Mouse (Mus musculus) embryonic facial prominence, embryonic 15.5 days (tissue): ENCODE measurements around the gene Tmem82. TPM values are rescaled to one million over a fixed set of nuclear protein-coding genes. Genes with fewer than 3 reads are reported as not detected.

Source experiments
- ATAC-seq: fragments of 200-750 bp; cut with Nextera tagmentation; 2 replicates; pipeline ENCODE4 v1.8.0; 2017; ENCODE audit warnings: low read depth, moderate TSS enrichment; ENCODE audit not compliant: insufficient number of reproducible peaks, low FRiP score, low TSS enrichment
- H3K27ac ChIP-seq: fragments of 300-500 bp; sonication (generic); replicated peaks from 2 replicates; pipeline ENCODE4 v1.5.1; 2015; ENCODE audit warnings: mild to moderate bottlenecking, inconsistent platforms
- H3K27me3 ChIP-seq: fragments of 300-500 bp; sonication (generic); 2 replicates; pipeline ENCODE4 v1.6.1; 2015; ENCODE audit warnings: inconsistent platforms
- H3K36me3 ChIP-seq: fragments of 300-500 bp; sonication (generic); 2 replicates; pipeline ENCODE4 v1.6.1; 2015; ENCODE audit warnings: mild to moderate bottlenecking, inconsistent platforms
- H3K4me1 ChIP-seq: fragments of 300-500 bp; sonication (generic); 2 replicates; pipeline ENCODE4 v1.6.1; 2015; ENCODE audit warnings: inconsistent platforms
- H3K4me2 ChIP-seq: fragments of 300-500 bp; sonication (generic); replicated peaks from 2 replicates; pipeline ENCODE4 v1.6.1; 2015; ENCODE audit warnings: mild to moderate bottlenecking, inconsistent platforms
- H3K4me3 ChIP-seq: fragments of 300-500 bp; sonication (generic); replicated peaks from 2 replicates; pipeline ENCODE4 v1.5.1; 2015; ENCODE audit warnings: mild to moderate bottlenecking, inconsistent platforms
- H3K9ac ChIP-seq: fragments of 300-500 bp; sonication (generic); 2 replicates; pipeline ENCODE4 v1.6.1; 2015; ENCODE audit warnings: inconsistent platforms
- H3K9me3 ChIP-seq: fragments of 300-500 bp; sonication (generic); replicated peaks from 2 replicates; pipeline ENCODE4 v1.6.1; 2016; ENCODE audit warnings: inconsistent platforms
- WGBS: fragments of 180-500 bp; shearing (Covaris S2); methylation state at CpG from one replicate; pipeline ENCODE4 v1.1.7; 2015; 5-methylcytosine and 5-hydroxymethylcytosine counted together
- polyA plus RNA-seq: library from polyadenylated mRNA; unstranded; fragments of >200 nt; fragmentation: Nextera tagmentation; extraction: Ambion mirVana; gene quantifications from 2 replicates; pipeline ENCODE4 v1.2.1, GENCODE M21; 2015

Gene Tmem82
- polyA plus RNA-seq, 1 experiment from 2014 or later: 0.48 TPM

- no peak overlapping the region for H3K4me2 ChIP-seq
- H3K27ac ChIP-seq: no peak overlapping the region
- no peaks in the 10 kb centered on the region for H3K9me3 ChIP-seq
- H3K4me3 ChIP-seq: no peak overlapping the region
- H3K36me3 ChIP-seq: peaks cover 22% of the 10 kb centered on the region; the same call in 1 of the 2 replicates
- 84% methylated on average over 9 of the region's 9 CpGs for WGBS
- no peak for ATAC-seq
- peaks cover 31% of the 10 kb centered on the region for H3K4me1 ChIP-seq
- H3K27me3 ChIP-seq: no peaks in the 10 kb centered on the region
- H3K9ac ChIP-seq: no peak overlapping the region
Measured at GRCm38 (mm10) chr4:141595605-141596268, 22.7 kb downstream of the Tmem82 start.

- H3K4me3 ChIP-seq: no peak overlapping the region
- ATAC-seq: no peak
- peaks cover 23% of the 10 kb centered on the region for H3K36me3 ChIP-seq
- H3K4me2 ChIP-seq: no peak overlapping the region
- H3K9me3 ChIP-seq: no peaks in the 10 kb centered on the region
- H3K27me3 ChIP-seq: no peaks in the 10 kb centered on the region
- H3K4me1 ChIP-seq: peaks cover 26% of the 10 kb centered on the region
- no peak overlapping the region for H3K9ac ChIP-seq
- H3K27ac ChIP-seq: no peak overlapping the region
- WGBS: 91% methylated on average over 11 of the region's 11 CpGs
Measured at GRCm38 (mm10) chr4:141595138-141595537, 23.3 kb downstream of the Tmem82 start.

GRCm38 (mm10) chr4:141591547-141591946 is 26.9 kb downstream of the Tmem82 start:
- Histone ChIP-seq H3K4me3 (no peak overlapping the region), H3K27ac (no peak overlapping the region), H3K9me3 (no peaks in the 10 kb centered on the region), H3K4me1 (no peaks in the 10 kb centered on the region), H3K9ac (no peak overlapping the region), H3K4me2 (no peak overlapping the region), H3K27me3 (no peaks in the 10 kb centered on the region), H3K36me3 (peaks cover 37% of the 10 kb centered on the region)
- no peak for ATAC-seq
- WGBS: 14% methylated on average over 3 of the region's 3 CpGs

GRCm38 (mm10) chr4:141583919-141584318 is 34.5 kb downstream of the Tmem82 start:
- Histone ChIP-seq H3K4me3 (no peak overlapping the region), H3K27ac (no peak overlapping the region), H3K4me1 (no peaks in the 10 kb centered on the region), H3K27me3 (no peaks in the 10 kb centered on the region), H3K9ac (no peak overlapping the region), H3K36me3 (peaks cover 27% of the 10 kb centered on the region), H3K4me2 (no peak overlapping the region), H3K9me3 (no peaks in the 10 kb centered on the region)
- ATAC-seq: no peak
- 89% methylated on average over 8 of the region's 8 CpGs for WGBS

- H3K9ac ChIP-seq: no peak overlapping the region
- no peaks in the 10 kb centered on the region for H3K9me3 ChIP-seq
- no peaks in the 10 kb centered on the region for H3K27me3 ChIP-seq
- peaks cover 44% of the 10 kb centered on the region for H3K36me3 ChIP-seq
- H3K4me3 ChIP-seq: no peak overlapping the region
- no peak overlapping the region for H3K27ac ChIP-seq
- ATAC-seq: no peak
- H3K4me2 ChIP-seq: no peak overlapping the region
- WGBS: 89% methylated on average over 13 of the region's 13 CpGs
- no peaks in the 10 kb centered on the region for H3K4me1 ChIP-seq
Measured at GRCm38 (mm10) chr4:141581051-141581450, 37.4 kb downstream of the Tmem82 start.

GRCm38 (mm10) chr4:141578833-141579232 is 39.6 kb downstream of the Tmem82 start:
- no peak overlapping the region for H3K4me2 ChIP-seq
- peaks cover 5% of the 10 kb centered on the region for H3K4me1 ChIP-seq
- H3K27me3 ChIP-seq: no peaks in the 10 kb centered on the region
- ATAC-seq: no peak
- 88% methylated on average over 3 of the region's 3 CpGs for WGBS
- H3K9ac ChIP-seq: no peak overlapping the region
- no peak overlapping the region for H3K4me3 ChIP-seq
- no peaks in the 10 kb centered on the region for H3K9me3 ChIP-seq
- peaks cover 39% of the 10 kb centered on the region for H3K36me3 ChIP-seq
- no peak overlapping the region for H3K27ac ChIP-seq

- H3K4me2 ChIP-seq: no peak overlapping the region
- no peak overlapping the region for H3K27ac ChIP-seq
- peaks cover 33% of the 10 kb centered on the region for H3K36me3 ChIP-seq
- WGBS: 96% methylated on average over 7 of the region's 7 CpGs
- H3K4me3 ChIP-seq: no peak overlapping the region
- peaks cover 5% of the 10 kb centered on the region for H3K4me1 ChIP-seq
- ATAC-seq: no peak
- H3K9me3 ChIP-seq: no peaks in the 10 kb centered on the region
- no peak overlapping the region for H3K9ac ChIP-seq
- H3K27me3 ChIP-seq: no peaks in the 10 kb centered on the region
Measured at GRCm38 (mm10) chr4:141576877-141577276, 41.6 kb downstream of the Tmem82 start.

- ATAC-seq: no peak
- Histone ChIP-seq H3K4me1 (peaks cover 5% of the 10 kb centered on the region), H3K27me3 (no peaks in the 10 kb centered on the region), H3K4me2 (no peak overlapping the region), H3K4me3 (no peak overlapping the region), H3K27ac (no peak overlapping the region), H3K9ac (no peak overlapping the region), H3K36me3 (peaks cover 33% of the 10 kb centered on the region), H3K9me3 (no peaks in the 10 kb centered on the region)
- WGBS: 84% methylated on average over 11 of the region's 11 CpGs
Measured at GRCm38 (mm10) chr4:141576404-141576803, 42.0 kb downstream of the Tmem82 start.

GRCm38 (mm10) chr4:141574789-141575702 is 43.4 kb downstream of the Tmem82 start:
- Histone ChIP-seq H3K9me3 (no peaks in the 10 kb centered on the region), H3K27ac (0 out of 2 replicates have a peak overlapping the region, but pooled peaks have one; percentile 8), H3K4me3 (no peak overlapping the region; the same call in 1 of the 2 replicates), H3K36me3 (peaks cover 23% of the 10 kb centered on the region), H3K4me2 (peak overlapping the region; percentile 43), H3K4me1 (peaks cover 5% of the 10 kb centered on the region), H3K27me3 (no peaks in the 10 kb centered on the region), H3K9ac (no peak overlapping the region; the same call in 1 of the 2 replicates)
- 34% methylated on average over 27 of the region's 27 CpGs for WGBS
- ATAC-seq: peak; percentile 45; the same call in 1 of the 2 replicates

GRCm38 (mm10) chr4:141573359-141573966 is 45.0 kb downstream of the Tmem82 start:
- H3K9ac ChIP-seq: no peak overlapping the region
- 55% methylated on average over 6 of the region's 6 CpGs for WGBS

More at GRCm38 (mm10) chr4:141573359-141573966, 45.0 kb downstream of the Tmem82 start:
- no peaks in the 10 kb centered on the region for H3K9me3 ChIP-seq
- peaks cover 5% of the 10 kb centered on the region for H3K4me1 ChIP-seq
- H3K36me3 ChIP-seq: peaks cover 15% of the 10 kb centered on the region
- H3K4me2 ChIP-seq: no peak overlapping the region
- no peak for ATAC-seq
- H3K27me3 ChIP-seq: no peaks in the 10 kb centered on the region
- no peak overlapping the region for H3K4me3 ChIP-seq
- 0 out of 2 replicates have a peak overlapping the region, but pooled peaks have one; percentile 41 for H3K27ac ChIP-seq
